ENCODE assay signal across 7 mouse cellular contexts in the genomic region with DNA sequence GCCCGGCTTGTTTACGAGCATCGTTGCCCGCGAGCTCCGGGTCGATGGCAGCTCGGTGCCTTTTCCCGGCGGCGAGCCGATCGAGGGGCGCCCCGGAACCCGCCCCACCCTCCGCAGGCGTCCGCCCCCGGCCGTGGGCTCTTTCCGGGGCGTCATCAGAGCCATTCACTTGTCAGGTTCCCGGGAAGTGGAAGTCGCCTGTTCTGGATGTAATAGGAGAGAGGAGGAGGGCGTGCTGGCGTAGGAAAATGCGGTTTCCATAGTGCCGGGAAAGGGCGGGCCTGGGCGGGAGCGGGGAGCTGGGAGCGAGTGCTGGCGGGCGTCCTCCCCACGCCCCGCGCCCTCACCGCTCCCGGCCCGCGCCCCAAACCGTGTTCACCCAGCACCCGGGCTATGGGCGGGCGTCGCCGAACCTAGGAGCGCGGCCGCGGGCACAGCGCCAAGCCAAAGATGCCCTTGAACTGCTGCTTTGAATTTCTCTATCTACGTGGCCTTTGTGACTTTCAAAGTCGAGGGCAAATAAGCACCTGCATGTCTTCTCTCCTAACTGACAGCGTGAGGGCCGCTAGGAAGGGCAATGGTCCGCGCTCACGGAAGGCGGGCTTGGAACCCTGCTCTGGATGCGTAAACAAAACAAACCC. TPM values are rescaled to one million over a fixed set of nuclear protein-coding genes. Genes with fewer than 3 reads are reported as not detected.
DNase-seq lines count a peak whose midpoint lies in the region; ATAC-seq and TF ChIP-seq lines count a peak whose summit lies in the region.

No protein-coding gene starts in this region.

- peak; percentile 86 to 94 for DNase-seq in adrenal gland, adult (ENCODE audit: inconsistent age in 2 of 2, low spot score in 1 of 2)
- DNase-seq in gastrocnemius, postnatal 14 days, result peak; percentile 69
- DNase-seq in spleen, adult 18-20 months, result peak; percentile 40 to 63

- peaks cover 5% of the 10 kb centered on the region; the same call in 1 of the 2 replicates for H3K36me3 ChIP-seq in intestine, embryonic 16.5 days (ENCODE audit: control insufficient read depth, insufficient read depth, low read length)
- peaks cover 22% of the 10 kb centered on the region for H3K36me3 ChIP-seq in limb, embryonic 12.5 days
- H3K36me3 ChIP-seq in midbrain, embryonic 12.5 days, result peaks cover 6% of the 10 kb centered on the region; the same call in 1 of the 2 replicates

- peak overlapping the region; percentile 96 for H3K9ac ChIP-seq in intestine, embryonic 16.5 days (ENCODE audit: low read depth, low read length)
- H3K9ac ChIP-seq in limb, embryonic 12.5 days (replicated peaks), result peak overlapping the region; percentile 85
- H3K9ac ChIP-seq in midbrain, embryonic 12.5 days (replicated peaks), result peak overlapping the region; percentile 86

- WGBS in intestine, embryonic 16.5 days, result under 1% methylated on average over 60 of the region's 62 CpGs
- WGBS in limb, embryonic 12.5 days, result under 1% methylated on average over 53 of the region's 62 CpGs
- under 1% methylated on average over 60 of the region's 62 CpGs for WGBS in midbrain, embryonic 12.5 days

- H3K4me3 ChIP-seq in cortical plate, adult 2 months (ENCODE audit: insufficient read depth, low read length), result peak overlapping the region; percentile 50
- H3K4me3 ChIP-seq in intestine, embryonic 16.5 days (ENCODE audit: low read length), result peak overlapping the region; percentile 90
- H3K4me3 ChIP-seq in limb, embryonic 12.5 days (replicated peaks), result peak overlapping the region; percentile 81
- H3K4me3 ChIP-seq in midbrain, embryonic 12.5 days, result peak overlapping the region; percentile 84

- peak; percentile 72 for ATAC-seq in intestine, embryonic 16.5 days
- 0 out of 2 replicates have a peak, but pooled peaks have one; percentile 33 for ATAC-seq in limb, embryonic 12.5 days (ENCODE audit: insufficient number of reproducible peaks, insufficient read depth, low FRiP score, low TSS enrichment, low read depth)
- ATAC-seq in midbrain, embryonic 12.5 days (ENCODE audit: low FRiP score, low read depth), result peak; percentile 39

- H3K27me3 ChIP-seq in intestine, embryonic 16.5 days (replicated peaks; ENCODE audit: control insufficient read depth, insufficient read depth, low read length), result no peaks in the 10 kb centered on the region
- no peaks in the 10 kb centered on the region; the same call in 1 of the 2 replicates for H3K27me3 ChIP-seq in limb, embryonic 12.5 days
- H3K27me3 ChIP-seq in midbrain, embryonic 12.5 days, result 0 out of 2 replicates have a peak, but pooled peaks cover 10% of the 10 kb centered on the region

- no peak for TF ChIP-seq CTCF in cortical plate, adult 2 months (IDR thresholded peaks at IDR 0.05; ENCODE audit: extremely low read depth, insufficient read depth, low read length)

- peak; percentile 55; the same call in 1 of the 2 replicates for TF ChIP-seq POLR2A in cortical plate, adult 2 months (IDR thresholded peaks at IDR 0.05; ENCODE audit: extremely low read depth, insufficient read depth, low read length)

- H3K4me1 ChIP-seq in cortical plate, adult 2 months (ENCODE audit: control insufficient read depth, insufficient read depth, low read length), result peaks cover 5% of the 10 kb centered on the region; the same call in 1 of the 2 replicates
- H3K4me1 ChIP-seq in intestine, embryonic 16.5 days (ENCODE audit: control insufficient read depth, insufficient read depth, low read length), result peaks cover 36% of the 10 kb centered on the region
- H3K4me1 ChIP-seq in limb, embryonic 12.5 days (replicated peaks), result peaks cover 43% of the 10 kb centered on the region
- peaks cover 37% of the 10 kb centered on the region for H3K4me1 ChIP-seq in midbrain, embryonic 12.5 days

- peak overlapping the region; percentile 75 for H3K4me2 ChIP-seq in intestine, embryonic 16.5 days (ENCODE audit: low read depth, low read length)
- H3K4me2 ChIP-seq in limb, embryonic 12.5 days, result peak overlapping the region; percentile 94
- peak overlapping the region; percentile 82 for H3K4me2 ChIP-seq in midbrain, embryonic 12.5 days (replicated peaks)

- H3K27ac ChIP-seq in cortical plate, adult 2 months (ENCODE audit: insufficient read depth, low read length), result peak overlapping the region; percentile 51; the same call in 1 of the 2 replicates
- H3K27ac ChIP-seq in intestine, embryonic 16.5 days (ENCODE audit: low read length), result peak overlapping the region; percentile 99
- peak overlapping the region; percentile 97 for H3K27ac ChIP-seq in limb, embryonic 12.5 days
- H3K27ac ChIP-seq in midbrain, embryonic 12.5 days (replicated peaks), result peak overlapping the region; percentile 98

- intact Hi-C loops in gastrocnemius, postnatal 14 days (cut with DNase I; ENCODE audit: low total_unique reads), result loop anchor here (5.0 to 10.0 kb wide), 3 partner anchors 165 to 432 kb away; no protein-coding TSS in a partner anchor

- H3K9me3 ChIP-seq in intestine, embryonic 16.5 days (ENCODE audit: control insufficient read depth, low read length), result no peaks in the 10 kb centered on the region
- H3K9me3 ChIP-seq in limb, embryonic 12.5 days, result no peaks in the 10 kb centered on the region
- H3K9me3 ChIP-seq in midbrain, embryonic 12.5 days, result no peaks in the 10 kb centered on the region

RNA-seq across cellular contexts. Expression of a gene that starts 1.3 kb away (rescaled TPM):
- polyA plus RNA-seq in cortical plate, adult 2 months (2012; rRNA removed), result 15.6 and 18.0 TPM in 2 replicates
- 10 to 100 TPM in 1 of 2 experiments, 1 to 10 TPM in 1; 7.9 to 12.3 TPM for total RNA-seq in gastrocnemius, postnatal 14 days (2021)
- 4.4 and 4.7 TPM in 2 replicates for polyA plus RNA-seq in intestine, embryonic 16.5 days (2015; fragmentation: Nextera tagmentation; extraction: Ambion mirVana)
- polyA plus RNA-seq in limb, embryonic 12.5 days (2016; fragmentation: Nextera tagmentation; extraction: Ambion mirVana), result 10.9 and 11.7 TPM in 2 replicates
- polyA plus RNA-seq in midbrain, embryonic 12.5 days (2016; fragmentation: Nextera tagmentation; extraction: Ambion mirVana), result 7.9 and 10.0 TPM in 2 replicates

Comparison
In these comparisons a context has a peak if more than half of its experiments do, and no peak if none do; other contexts are left out.
1. Peak in every context shown above with its lines: DNase-seq, ATAC-seq, H3K4me3 ChIP-seq and H3K27ac ChIP-seq.